Mouse (Mus musculus) spleen, adult 18-20 months (tissue): ENCODE measurements around the gene Glp2r.

Experiments used
- DNase-seq, 2 experiments: peaks; one replicate each; pipeline ENCODE4 v3.0.0; 2022; ENCODE audit warnings: mixed read lengths in 2 of 2

Gene Glp2r

GRCm38 (mm10) chr11:67632906-67633305, 138.0 kb downstream of the Glp2r start:
- no peak for DNase-seq

GRCm38 (mm10) chr11:67628522-67628921, 142.4 kb downstream of the Glp2r start:
- DNase-seq, result no peak

GRCm38 (mm10) chr11:67627179-67627578, 143.8 kb downstream of the Glp2r start:
- no peak for DNase-seq

GRCm38 (mm10) chr11:67622340-67622739, 148.6 kb downstream of the Glp2r start:
- DNase-seq, result no peak

- no peak for DNase-seq
Measured at GRCm38 (mm10) chr11:67616557-67617239, 154.3 kb downstream of the Glp2r start.

- DNase-seq, result no peak
Measured at GRCm38 (mm10) chr11:67612158-67612839, 158.7 kb downstream of the Glp2r start.
